Mouse (Mus musculus) megakaryocyte, embryonic 14.5 days (primary cell): ENCODE results near the gene Rhno1.

Experiments
- FLI1 ChIP-seq: IDR thresholded peaks from 2 replicates; pipeline ENCODE4 v1.6.1; 2012; ENCODE audit warnings: low read length, inconsistent platforms, mixed read lengths
- GATA1 ChIP-seq: IDR thresholded peaks from 3 replicates; pipeline ENCODE4 v1.6.1; 2012; ENCODE audit warnings: mixed read lengths, low read length, inconsistent platforms, borderline replicate concordance

GRCm38 (mm10) chr6:128355201-128355681, 7.5 kb downstream of the Rhno1 start:
- TF ChIP-seq GATA1 (no peak), FLI1 (no peak)
